Mouse (Mus musculus): Measurements from ENCODE around the gene Zfp652.

The Zfp652 gene

DNA sequence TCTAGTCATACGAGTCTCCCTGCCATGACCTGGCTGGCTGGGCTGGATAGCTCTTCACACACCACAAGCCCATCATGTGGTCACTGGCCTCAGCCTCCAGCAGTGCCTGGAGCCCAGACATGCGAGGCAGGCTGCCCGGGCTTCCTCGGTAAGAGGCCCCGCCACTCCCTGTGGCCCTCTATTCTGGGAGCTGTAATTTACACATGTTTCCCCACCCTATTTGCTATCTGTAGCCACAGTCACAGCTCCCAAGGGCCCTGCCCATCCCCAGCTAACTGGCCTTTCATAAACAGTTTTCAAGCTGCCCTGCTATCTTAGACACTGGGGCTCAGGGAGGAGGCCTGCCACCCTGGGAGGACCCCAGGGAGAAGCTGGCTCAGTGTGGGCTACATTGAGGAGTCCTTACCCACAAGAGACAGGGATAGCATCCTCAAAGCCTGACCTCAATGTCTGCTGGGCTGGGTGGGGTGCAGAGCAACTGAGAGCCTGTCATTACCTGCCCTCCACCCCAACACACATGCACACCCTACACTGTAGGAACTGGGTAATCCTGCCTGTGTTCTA is 96.1 kb downstream of the Zfp652 start:
- DNase-seq (ENCODE audit: low read depth, low spot score): no peak

DNA sequence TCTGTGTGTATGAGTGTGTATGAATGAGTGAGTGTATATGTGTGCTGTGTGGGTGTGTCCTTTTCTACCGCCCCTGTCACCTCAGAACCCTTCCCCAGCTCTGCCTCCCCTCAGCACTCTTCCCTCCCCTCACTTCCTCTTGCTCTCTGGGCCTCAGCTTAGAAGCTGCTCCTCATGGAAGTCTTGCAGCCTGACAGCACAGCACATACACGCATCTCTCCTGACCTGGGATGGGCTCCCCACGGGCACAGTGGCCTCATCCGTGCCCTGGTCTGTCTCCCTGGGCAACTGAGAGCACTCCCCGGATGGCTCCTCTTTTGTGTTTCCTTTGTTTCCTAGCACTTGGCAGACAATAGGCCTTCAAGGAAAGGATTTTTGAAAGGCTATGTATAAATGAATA is 97.1 kb downstream of the Zfp652 start:
- no peak for DNase-seq (ENCODE audit: low read depth, low spot score)

DNA sequence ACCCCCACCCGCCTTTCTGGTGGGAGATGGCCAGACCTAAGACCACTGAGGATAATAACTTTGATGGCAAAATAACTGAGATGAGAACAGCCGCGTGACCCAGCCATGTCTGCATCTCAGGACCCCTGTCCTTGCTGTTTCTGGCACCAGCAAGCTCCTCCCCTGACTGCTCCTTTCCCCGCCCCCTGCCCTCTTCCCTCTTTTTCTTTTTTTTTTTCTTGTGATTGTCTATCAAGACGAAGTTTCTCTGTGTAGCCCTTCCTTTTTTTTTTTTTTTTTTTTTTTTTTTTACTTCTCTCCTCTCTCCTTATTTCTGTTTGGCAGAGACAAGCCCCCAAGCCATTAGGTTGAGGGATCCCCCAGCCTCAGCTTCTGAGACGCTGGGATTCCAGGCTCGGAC is 98.4 kb downstream of the Zfp652 start:
- no peak for DNase-seq (ENCODE audit: low read depth, low spot score)

DNA sequence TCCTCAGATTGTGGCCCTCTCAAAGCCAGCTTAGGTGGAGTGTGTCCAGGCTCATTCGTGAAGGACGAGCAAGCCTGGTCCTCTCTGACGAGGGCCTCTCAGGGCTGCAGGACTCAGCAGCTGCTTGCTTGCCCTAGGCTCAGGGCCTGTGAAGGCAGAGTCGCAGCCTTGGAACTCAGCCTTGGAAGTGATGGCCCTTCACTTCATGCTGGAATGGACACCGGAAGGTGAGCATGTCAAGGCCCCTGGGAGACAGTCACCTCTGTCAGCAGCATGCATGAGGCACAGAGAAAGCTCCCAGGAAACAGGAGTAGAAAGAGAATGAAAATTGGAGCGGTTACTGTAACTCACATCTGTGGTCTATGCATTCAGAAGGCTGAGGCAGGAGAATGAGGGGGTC is 99.3 kb downstream of the Zfp652 start:
- DNase-seq (ENCODE audit: low read depth, low spot score): no peak

DNA sequence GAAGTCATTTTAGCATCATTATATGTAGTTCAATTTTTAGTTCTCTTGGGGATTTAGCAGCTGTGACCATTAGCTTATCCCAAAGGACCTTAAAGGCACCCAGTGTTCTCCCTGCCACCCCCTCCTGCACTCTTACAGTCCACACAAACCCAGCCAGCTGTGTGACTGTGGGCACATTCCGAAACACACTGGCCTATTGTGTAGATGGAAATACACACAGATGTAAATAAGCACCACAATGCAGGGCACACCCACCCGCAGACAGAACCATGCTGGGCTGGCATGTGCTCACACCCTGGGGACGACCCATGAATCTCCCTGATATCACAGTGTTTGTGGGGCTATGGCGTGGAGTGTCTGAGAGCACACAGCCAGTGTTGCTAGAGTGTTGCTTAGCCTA is 99.8 kb downstream of the Zfp652 start:
- no peak for DNase-seq (ENCODE audit: low read depth, low spot score)

DNA sequence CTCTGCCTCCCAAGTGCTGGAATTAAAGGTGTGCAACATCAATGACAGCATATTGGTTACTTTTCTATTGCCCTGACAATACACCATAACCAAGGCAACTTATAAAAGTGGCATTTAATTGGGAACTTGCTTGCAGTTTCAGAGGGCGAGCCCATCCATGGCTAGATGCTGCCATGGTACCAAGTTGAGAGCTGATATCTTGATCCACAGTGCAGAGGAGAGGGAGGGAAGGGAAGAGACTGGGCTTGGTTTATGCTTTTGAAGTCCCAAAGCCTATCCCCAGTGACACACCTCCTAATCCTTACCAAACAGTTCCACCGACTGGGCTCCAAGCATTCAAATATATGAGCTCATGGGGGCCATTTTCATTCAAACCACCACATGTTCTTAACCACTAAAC is 101.6 kb downstream of the Zfp652 start:
- no peak for DNase-seq (ENCODE audit: low read depth, low spot score)

DNA sequence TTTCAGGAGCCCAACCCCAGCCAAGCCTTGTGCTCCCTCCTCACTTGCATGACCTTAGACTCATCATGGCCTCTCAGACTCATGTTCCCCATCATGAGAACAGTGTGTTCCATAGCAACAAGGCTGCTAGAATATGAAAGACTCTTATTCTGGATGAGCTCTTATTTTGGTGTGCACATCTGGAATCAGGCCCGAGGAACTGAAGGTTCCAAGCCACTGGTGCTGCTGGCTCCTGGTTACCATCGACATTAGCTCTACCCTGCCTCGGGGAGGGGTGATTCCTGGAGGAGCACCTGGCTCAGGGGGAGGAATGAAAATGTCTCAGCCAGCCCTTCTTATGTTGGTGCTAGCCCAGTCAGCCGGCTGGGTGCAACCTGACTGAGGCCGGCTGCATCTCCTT is 102.4 kb downstream of the Zfp652 start:
- DNase-seq (ENCODE audit: low read depth, low spot score): no peak

DNA sequence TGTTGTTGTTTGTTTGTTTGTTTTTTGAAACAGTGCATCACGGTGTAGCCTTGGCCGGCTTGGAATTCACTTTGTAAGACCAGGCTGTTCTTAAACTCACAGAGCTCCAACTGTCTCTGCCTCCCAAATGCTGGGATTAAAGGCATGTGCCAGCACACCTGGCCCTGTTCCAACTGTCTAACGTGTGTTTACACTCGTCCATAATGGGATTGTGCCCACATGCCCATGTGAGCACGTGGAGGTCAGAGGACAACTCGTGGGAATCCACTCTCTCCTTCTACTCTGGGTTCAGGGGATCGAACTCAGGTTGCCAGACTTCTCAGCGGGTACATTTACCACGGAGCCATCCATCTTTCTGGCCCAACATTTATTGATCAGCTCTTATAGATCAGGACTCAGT is 102.9 kb downstream of the Zfp652 start:
- no peak for DNase-seq (ENCODE audit: low read depth, low spot score)

DNA sequence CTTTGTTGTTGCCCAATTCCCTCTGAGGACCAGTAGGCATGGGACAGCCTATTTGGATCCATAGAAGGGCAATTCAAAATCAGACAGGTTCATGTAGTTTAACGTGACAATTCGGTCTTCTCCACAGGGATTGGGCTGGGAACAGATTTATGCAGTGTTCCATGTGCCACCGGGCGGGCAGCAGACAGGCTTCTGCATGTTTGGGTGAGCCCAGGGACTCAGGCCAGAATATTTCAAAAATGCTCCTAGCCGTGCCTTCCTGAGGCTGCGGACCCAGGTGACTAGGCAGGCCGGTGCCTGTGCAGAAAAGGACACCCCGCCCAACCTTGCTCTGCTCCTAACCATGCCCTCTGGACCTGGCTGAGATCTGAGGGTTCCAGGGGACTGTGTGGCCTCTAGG is 106.7 kb downstream of the Zfp652 start:
- DNase-seq (ENCODE audit: low read depth, low spot score): no peak

DNA sequence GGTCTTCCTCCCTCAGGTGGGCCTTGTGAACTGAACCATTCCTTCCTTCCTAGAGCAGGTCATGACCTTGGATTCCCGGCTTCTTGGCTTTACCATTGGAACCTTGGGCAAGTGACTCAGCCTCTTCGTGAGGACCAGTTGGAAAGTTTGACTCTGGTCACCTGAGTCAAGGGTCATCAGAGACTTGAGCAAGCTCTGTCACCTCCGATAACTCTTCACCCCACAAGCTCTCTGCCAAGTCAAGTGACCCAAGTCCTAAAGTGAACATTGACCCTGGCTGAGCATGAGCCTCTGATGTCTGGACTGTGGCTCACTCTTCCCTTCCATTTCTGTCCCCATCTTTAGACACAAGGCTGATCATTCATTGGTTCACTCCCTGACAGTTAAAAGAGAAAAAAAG is 109.0 kb downstream of the Zfp652 start:
- no peak for DNase-seq (ENCODE audit: low read depth, low spot score)

DNA sequence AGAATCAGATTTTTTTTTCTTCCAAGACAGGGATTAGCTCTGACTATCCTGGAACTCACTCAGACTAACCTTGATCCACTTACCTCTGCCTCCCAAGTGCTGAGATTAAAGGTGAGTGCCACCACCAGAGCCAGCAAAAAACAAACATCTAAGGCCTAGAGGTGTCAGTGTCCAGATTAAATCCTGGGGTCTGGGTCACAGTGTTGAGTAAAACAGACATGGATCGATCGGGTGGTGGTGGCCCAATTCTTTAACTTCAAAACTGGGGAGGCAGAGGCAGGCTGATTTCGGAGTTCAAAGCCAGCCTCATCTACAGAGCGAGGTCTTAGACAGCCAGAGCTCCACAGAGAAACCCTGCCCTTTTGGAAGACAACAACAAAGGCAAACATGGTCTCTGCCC is 110.0 kb downstream of the Zfp652 start:
- DNase-seq (ENCODE audit: low read depth, low spot score): no peak

DNA sequence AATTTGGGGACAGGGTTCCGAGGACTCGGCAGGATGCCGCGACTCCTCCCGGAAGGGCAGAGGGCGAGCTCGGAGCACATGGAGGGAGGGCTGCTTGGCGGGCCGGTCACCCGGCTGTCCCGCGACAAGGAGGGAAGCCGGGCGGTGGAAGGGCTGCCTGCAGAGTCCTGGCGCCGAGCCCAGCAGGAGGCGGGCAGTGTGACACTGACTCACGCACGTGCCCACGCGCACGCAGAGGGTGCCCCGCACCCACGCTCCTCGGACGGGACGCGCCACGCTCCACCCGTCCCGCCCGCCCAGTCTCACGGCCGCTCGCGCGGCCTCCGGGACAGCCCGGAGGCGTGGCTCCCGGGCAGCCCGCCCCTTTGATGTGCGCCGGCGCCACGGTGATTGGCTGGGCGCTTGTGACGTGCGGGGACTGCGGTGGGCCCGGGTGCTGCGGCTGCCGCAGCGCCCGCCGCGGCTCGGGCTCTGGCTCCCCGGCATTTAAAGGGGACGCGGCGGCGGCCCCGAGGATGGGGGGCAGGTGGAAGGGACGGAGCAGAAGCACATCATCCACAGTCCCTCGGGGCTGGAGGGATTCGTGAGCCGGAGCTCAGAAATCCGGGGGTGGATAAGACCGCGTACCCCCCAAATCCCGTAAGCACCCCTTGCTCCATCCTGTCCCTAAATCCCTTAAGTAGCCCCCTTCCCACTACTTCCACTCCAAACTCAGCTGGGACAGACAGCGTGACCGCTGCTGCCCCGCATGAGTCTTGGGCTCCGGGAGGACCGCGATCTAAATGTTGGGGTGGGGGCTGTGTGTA is 111.8 kb downstream of the Zfp652 start, which contains the start of gene Phospho1:
TSS of gene Phospho1 (plus strand) at position 429 of the 806 bp plus-strand sequence.
- DNase-seq (ENCODE audit: low read depth, low spot score): peak; percentile 90

DNA sequence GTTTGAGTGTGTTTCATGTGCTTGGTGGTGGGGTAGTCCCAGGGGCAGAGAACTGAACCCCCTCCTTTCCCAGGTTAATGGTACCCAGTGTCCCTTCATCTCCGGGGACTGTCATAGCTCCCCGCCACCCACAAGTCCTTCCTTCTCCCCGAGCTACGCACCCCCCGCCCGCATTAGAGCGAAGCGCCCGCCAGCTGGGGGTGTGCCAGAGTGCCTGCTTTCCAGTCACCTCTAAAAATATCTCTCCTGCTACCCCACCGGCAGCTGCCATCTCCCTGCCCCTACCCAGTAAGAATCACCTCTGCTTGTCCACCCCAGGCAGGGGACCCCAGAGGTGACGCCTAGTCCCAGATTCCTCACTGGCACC is 112.4 kb downstream of the Zfp652 start:
- no peak for DNase-seq (ENCODE audit: low read depth, low spot score)

DNA sequence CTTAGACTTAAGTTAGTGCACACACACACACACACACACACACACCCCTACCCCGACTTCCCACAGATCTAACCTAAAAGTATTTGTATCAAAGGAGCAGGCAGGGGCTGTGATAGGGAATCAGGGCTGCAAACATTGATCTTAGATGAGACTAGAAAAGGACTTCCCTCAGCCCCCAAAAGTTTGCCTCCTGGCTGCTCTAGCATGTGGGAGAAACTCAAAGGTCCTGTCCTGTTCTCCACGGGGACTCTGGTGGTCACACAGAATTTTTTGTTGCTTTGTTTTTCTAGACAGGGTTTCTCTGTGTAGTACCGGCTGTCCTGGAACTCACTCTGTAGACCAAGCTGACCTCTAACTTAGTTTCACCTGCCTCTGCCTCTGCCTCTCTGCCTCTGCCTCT is 113.2 kb downstream of the Zfp652 start:
- DNase-seq (ENCODE audit: low read depth, low spot score): no peak

DNA sequence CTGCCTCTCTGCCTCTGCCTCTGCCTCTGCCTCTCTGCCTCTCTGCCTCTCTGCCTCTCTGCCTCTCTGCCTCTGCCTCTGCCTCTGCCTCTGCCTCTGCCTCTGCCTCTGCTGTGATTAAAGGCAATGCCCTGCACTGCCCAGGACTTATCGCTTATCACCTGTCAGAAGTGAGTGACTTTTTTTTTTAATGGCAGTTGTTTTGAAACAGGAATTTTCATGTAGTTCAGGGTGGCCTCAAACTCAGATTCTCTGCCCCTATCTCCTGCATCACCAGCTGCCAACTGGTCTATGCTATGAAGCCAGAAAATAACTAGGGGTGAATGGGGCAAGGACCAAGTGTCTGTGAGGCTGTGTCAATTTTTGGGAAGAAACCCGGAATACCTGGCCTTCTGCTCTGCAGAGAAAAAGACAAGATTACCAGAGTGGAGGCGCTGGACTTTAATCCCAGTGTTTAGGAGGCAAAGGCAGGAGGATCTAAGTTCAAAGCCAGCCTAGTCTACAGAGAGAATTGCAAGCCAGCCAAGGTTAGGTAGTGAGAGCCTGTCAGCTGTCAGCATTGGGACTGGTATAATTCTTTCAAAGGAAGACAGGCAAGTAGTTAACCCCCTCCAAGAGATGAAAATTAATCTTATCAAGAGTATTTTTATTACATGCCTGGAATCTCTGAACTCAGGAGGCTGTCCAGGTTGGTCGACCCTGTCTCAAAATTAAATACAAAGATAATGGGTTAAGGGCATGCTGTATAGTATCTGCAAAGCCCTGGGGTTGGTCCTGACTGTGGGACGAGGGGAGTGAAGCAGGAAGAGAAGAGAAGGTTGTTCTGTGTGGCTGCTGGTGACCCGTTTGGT is 114.1 kb downstream of the Zfp652 start:
- DNase-seq (ENCODE audit: low read depth, low spot score): no peak

DNA sequence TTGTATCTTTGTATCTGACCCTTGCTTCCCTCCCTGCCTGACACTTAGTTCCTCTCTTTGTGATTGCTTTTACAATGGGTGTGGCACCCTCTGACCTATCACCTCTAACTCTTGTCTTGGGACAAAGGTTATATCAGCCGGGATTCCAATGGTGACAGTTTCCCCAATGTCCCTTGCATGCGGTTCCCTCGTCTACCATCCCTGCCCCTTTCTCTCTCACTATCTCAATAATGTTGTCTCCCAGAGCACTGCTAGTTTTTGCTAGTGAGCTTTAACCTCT is 114.6 kb downstream of the Zfp652 start:
- no peak for DNase-seq (ENCODE audit: low read depth, low spot score)

DNA sequence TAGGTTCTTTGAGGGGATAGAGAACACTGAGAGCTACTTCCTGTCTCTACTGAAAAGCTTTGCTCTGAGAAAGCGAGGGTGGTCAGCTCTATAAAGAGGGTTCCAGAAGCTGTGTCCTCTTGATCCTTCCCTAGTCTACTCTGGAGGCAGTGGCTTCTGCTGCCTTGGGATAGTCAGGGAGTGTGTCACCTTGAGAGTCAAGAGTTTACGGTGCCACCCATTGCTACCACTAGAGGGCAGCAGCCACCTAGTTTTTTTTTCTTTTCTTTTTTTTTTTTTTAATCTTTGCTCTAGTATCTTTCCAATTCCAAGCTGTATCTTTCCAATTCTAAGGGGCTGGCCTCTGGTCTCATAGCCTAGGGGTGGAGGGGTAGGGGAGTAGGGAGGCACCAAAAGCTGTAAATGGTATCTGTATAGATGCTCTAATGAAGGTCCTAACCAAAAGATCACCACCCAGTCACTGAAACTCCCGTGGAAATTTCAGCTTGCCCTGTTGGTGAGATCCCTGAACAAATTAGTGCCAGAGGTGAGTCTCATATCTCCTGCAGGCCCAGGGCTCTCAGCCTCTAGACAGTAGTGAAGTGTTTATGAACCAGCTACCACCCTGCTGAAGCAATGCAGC is 115.1 kb downstream of the Zfp652 start:
- peak; percentile 64 for DNase-seq (ENCODE audit: low read depth, low spot score)

DNA sequence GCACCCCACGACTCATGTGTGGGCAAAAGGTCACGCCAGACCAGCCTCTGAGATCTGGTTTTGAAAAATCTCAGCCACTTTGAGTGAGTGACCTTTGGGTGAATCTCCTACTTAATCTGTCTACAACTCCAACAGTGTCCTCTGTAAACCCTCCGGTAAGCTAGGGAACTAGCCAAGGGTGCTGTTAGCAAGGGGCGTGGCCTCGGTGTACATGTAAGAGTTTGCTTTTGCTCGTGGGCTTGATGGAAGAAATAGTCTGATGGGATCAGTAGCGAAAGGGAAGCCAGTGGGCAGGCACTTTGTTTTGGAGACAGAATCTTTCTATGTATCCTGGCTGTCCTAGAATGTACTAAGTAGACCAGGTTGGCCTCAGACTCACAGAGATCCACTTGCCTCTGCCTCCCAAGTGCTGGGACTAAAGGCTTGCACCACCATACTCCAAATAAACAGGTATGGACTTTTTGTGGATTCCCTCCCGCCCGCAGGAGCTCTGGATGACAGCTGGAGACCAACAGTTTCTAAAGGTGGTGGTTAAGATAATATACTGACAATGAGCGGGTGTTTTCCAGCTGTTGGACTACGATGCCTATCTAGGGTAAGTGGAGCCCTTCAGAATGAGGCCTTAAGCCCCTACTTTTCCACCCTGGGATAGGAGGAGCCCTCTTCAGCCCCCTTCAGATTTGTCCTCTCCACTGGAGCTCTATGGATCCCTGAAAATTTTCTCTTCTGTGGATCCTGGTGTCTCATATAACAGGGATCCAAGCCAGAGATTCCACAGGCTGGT is 115.9 kb downstream of the Zfp652 start:
- no peak for DNase-seq (ENCODE audit: low read depth, low spot score)

DNA sequence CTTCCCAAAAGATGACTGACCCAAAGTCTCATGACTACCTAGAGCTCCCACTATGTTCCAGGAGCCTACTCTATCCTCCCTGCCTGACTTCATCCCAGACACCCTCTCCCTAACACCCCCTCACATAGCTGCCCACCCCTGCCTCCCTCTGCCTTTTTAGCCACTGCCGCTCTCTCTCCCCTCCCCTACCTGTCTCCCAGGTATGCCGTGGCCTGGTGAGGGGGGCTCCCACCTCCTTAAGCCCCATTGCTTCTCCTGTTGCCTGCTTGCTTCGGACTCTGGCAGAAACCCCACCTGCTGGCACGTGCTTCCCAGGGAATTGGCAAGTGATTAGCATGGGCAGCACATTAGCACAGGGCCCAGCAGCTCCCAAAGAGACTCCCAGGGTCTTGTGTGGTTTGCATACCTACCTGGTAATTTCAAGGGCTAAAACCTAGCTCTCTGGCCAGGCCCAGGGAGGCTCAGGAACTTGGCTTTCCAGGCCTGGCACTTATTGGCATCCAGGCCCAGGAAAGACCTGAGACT is 117.1 kb downstream of the Zfp652 start:
- no peak for DNase-seq (ENCODE audit: low read depth, low spot score)

DNA sequence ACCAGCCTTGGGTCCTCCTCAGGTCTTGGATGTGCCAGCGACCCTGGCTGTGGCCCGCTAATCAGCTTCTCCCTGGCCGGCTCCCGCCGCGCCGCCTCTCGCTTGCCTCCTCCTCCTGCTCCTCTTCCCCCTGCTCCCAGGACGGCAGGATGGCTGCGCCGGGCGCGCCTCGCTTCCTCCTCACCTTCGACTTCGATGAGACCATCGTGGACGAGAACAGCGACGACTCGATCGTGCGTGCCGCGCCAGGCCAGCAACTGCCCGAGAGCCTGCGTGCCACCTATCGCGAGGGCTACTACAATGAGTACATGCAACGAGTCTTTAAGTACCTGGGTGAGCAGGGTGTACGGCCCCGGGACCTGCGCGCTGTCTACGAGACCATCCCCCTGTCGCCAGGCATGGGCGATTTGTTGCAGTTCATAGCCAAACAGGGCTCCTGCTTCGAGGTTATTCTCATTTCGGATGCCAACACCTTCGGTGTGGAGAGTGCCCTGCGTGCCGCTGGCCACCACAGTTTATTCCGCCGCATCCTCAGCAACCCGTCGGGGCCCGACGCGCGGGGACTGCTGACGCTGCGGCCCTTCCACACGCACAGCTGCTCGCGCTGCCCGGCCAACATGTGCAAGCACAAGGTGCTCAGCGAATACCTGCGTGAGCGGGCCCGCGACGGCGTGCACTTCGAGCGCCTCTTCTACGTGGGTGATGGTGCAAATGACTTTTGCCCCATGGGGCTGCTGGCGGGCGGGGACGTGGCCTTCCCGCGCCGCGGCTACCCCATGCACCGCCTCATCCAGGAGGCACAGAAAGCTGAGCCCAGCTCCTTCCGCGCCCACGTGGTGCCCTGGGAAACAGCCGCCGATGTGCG is 118.2 kb downstream of the Zfp652 start:
- no peak for DNase-seq (ENCODE audit: low read depth, low spot score)

DNA sequence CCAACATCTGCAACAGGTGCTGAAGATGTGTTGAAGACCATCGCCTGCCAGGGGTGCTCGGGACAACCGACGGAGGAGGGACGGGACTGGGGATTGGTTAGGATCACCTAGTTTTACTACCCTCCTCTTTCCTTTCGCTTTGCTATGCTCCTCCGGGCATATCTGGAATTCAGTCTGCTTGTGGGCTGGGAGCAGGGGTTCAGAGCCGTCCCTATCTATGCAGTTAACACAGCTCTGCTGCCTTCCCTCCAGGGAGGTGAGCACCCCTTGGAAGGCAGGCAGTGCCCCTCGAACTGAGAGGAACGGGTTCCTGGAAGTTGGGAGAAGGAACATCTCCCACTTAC is 118.8 kb downstream of the Zfp652 start:
- DNase-seq (ENCODE audit: low read depth, low spot score): no peak
